Mouse (Mus musculus) 416B (cell line): Measurements from ENCODE around the gene Slc6a17.

ENCODE experiments used
- DNase-seq: peaks from one replicate; pipeline ENCODE4 v3.0.0; 2011; ENCODE audit warnings: low read depth

Gene Slc6a17

DNA sequence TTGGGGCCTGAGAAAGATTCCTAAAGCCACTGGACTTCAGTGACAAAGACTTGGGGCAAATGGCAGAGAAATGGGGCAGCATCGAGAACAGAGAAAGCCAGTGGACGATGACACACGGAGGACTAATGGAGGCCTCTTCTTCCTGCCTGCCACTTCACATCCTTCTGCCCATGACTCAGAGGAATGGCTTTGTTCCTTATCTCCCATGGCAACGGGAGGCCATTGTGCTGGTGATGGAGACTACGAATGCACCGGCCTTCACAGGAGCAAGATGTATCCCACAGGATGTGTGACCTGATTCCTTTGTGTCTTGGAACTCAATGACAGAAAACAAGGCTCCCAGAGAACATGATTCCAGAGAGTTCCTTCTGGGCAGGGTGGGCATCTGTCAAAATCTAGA lies 6.7 kb upstream of the Slc6a17 start:
- no peak for DNase-seq

DNA sequence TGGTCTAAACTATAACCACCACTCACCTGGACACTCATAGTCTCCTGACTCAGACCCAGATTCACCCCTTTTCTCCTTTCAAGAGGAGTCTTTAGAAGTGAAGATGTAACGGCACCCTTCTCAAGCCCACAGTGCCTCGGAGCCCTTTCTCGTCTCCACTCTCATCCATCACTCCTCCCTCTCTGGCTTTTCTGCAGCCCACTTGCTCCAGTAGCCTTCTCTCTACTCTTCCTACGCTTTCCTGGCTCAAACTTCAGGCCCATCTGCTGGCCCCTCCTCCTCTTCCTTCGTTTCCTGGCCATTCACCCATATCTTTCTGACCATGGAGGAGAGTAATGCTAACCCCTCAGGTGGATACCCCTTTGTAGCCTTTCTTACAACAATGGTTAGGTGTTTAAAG lies 3.1 kb upstream of the Slc6a17 start:
- no peak for DNase-seq

- no peak for DNase-seq
Measured at GRCm38 (mm10) chr3:107516776-107517630, 815 bp downstream of the Slc6a17 start.

GRCm38 (mm10) chr3:107515989-107516388 lies 1.8 kb downstream of the Slc6a17 start:
- no peak for DNase-seq

DNA sequence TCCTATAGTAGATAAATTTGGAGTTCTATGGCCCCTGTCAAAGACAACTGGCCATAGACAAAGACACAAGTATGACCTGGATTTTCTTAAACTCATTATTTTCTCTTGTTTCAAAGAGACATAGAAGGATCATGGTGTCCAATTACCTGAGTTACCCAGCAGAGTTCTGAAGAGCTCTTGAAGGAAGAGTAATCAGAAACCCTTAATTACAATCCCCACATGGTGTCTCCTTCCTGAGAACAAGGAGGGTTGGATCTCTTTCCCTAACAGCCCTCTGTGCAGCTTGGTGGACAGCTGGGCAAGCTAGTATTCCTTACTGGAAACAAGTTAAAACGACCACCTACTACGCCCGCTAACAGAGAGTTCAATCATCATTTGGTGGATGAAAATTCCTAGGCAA lies 6.4 kb downstream of the Slc6a17 start:
- no peak for DNase-seq

GRCm38 (mm10) chr3:107508696-107509095 lies 9.1 kb downstream of the Slc6a17 start:
- no peak for DNase-seq

- DNase-seq, result no peak
Measured at GRCm38 (mm10) chr3:107507966-107508365, 9.9 kb downstream of the Slc6a17 start.

GRCm38 (mm10) chr3:107506531-107506930 lies 11.3 kb downstream of the Slc6a17 start:
- DNase-seq, result no peak

DNA sequence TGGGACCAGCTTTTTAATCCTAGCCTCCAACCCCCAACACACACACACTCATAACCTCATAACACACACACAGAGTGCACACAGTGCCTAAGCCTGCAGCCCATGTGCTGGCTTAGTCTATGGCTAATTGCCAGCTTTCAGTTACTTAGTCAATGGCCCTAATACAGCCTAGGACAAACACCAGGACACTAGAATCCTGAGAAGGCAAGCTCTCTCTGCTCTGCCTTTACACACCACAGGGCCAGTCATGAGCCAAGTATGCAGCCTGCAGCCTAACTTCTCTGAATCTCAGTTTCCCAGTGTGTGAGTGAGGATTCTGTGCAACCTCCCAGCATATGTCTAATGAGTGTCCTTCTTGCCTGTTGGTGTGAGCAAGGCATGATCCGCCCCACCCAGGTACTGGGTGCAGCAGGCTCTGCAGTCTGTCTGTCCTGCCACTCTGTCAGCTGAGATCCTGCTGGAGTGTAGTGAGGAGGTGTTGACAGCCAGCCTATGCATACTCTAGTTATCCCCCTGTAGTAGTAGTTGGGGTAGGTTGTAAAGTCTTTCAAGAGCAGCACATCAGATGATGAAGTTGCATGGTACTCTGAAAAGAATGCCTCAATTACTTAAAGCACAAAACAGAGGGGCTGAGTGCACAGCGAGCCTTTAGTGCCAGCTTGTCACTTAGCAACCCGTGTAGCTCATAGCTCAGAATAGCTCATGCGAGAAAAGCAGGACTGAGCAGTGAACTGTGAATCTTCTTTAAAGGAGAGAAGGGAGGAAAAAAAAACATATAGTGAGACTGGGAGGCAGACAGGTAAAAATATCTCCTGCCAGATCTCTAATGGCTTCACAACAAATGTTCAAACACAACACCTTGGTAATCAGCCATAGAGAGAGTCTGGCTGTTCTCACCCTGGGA lies 12.1 kb downstream of the Slc6a17 start:
- no peak for DNase-seq

DNA sequence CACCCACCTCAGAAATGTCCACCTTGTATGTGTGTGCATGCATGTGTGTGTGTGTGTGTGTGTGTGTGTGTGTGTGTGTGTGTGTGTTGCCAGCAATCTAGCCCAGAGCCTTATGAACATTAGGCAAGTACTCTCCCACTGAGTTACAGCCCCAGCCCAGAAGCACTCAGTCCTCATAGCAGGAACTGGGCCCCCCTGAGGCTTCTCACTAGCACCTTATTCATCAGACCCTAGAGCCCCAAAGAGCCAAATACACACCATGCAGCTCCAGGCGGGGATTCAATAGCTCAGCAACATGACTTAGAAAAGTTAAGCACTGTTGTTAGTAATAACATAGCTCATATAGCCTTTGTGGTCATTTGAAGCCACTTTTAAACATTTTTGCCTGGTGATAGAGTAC lies 13.3 kb downstream of the Slc6a17 start:
- no peak for DNase-seq

- no peak for DNase-seq
Measured at GRCm38 (mm10) chr3:107503716-107504115, 14.1 kb downstream of the Slc6a17 start.

DNA sequence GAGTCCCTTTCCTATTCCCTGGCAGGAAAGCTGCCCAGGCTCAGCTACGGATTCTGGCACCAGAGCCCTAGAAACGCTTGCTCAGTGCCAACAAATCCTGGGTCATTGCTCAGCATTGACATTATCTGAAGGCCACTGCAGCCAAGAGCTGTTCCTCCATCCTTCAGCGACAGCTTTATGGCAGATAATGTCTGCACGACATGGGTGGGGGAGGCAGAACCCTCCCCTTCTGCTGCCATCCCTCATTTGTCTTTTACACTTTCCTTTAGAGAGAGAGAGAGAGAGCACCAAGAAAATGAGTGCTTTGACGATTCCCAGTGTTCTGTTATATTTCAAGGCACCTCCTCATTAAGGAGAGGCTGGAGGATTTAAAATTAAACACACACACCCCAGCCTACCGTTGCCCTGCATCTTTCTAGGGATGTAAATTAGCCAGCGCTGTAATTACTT lies 16.1 kb downstream of the Slc6a17 start:
- DNase-seq, result no peak

DNA sequence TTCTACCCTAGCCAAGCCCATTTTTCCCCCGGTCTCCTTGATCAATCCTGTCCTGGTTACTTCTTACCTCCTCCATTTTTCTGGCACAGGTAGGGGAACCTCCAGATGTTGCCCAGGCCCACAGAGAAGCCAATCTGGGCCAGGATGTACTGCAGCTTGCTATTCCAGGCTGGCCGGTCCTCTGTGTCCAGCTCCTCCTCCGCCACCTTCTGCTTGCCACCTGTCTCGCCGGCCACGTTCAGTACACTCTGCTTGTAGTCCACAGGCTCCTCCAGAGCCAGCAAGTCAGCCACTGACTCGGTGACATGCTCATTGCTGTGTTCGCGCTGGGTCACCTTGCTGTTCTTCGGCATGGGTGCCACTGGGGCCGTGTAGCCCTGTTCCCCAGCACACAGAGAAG lies 17.5 kb downstream of the Slc6a17 start:
- no peak for DNase-seq

GRCm38 (mm10) chr3:107496086-107496850 lies 21.6 kb downstream of the Slc6a17 start:
- DNase-seq, result no peak

DNA sequence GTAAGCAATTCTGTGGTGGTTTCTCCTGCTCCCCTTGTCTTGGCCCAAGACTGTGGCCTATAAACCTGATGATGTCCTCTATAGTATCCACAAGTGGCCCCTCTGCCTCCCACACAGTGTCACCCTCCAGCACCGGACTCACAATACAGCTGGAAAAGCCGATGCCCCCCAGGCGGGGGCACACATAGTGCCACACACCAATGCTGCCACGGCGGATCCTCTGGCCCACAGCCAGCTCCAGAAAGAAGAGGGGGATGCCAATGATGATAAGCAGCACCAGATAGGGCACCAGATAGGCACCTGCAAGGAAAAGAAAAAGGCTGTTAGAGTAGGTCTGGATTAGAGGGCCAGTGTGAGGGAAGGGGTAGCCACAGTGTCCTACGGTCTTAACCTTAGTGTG lies 22.3 kb downstream of the Slc6a17 start:
- DNase-seq, result no peak

GRCm38 (mm10) chr3:107491459-107491858 lies 26.4 kb downstream of the Slc6a17 start:
- no peak for DNase-seq

- DNase-seq, result no peak
Measured at GRCm38 (mm10) chr3:107488637-107489036, 29.2 kb downstream of the Slc6a17 start.

GRCm38 (mm10) chr3:107483290-107483689 lies 34.5 kb downstream of the Slc6a17 start:
- no peak for DNase-seq

- peak; percentile 10 for DNase-seq
Measured at GRCm38 (mm10) chr3:107480660-107481059, 37.2 kb downstream of the Slc6a17 start.

- DNase-seq, result peak; percentile 31
Measured at GRCm38 (mm10) chr3:107472198-107472597, 45.6 kb downstream of the Slc6a17 start.

- DNase-seq, result no peak
Measured at GRCm38 (mm10) chr3:107469059-107469458, 48.8 kb downstream of the Slc6a17 start.

GRCm38 (mm10) chr3:107468106-107468505 lies 49.7 kb downstream of the Slc6a17 start:
- DNase-seq, result no peak
